20 mouse cellular contexts compared by ENCODE assay signal in the genomic region with DNA sequence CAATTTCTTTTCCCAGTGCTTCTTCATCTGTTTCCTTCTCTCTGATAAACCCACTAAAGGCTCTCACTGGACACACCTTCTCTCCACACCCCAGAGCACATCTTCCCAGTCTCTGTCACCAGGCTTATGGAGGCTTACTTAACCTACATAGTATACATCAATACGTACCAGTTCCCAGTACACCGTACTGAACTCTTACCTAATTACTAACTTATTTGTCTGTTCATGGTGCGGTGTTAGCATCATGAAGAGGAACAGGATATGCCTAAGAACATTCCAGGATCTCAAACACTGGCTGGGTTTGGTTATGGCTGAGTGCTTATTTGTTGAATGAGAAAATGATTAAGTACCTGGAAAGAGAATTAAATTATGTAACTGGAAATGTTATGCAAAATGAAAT. TPM values are rescaled to one million over a fixed set of nuclear protein-coding genes. Genes with fewer than 3 reads are reported as not detected.
A peak's percentile ranks its signal among the peaks of the same experiment; 100 is the strongest.
DNase-seq lines count a peak whose midpoint lies in the region; ATAC-seq and TF ChIP-seq lines count a peak whose summit lies in the region.
"Had no signal": no experiment of that assay in that cellular context is flagged by ENCODE, and none has a peak within 500 bp of the region (broad histone marks: within the 10 kb centered on the region; RNA-seq: fewer than 3 reads in every experiment).

No protein-coding gene starts in this region.

- no peak for TF ChIP-seq POLR2A in kidney, adult 2 months (IDR thresholded peaks at IDR 0.05; ENCODE audit: low read depth, low read length)

- H3K9me3 ChIP-seq in kidney, embryonic 15.5 days (replicated peaks): no peaks in the 10 kb centered on the region
- H3K9me3 ChIP-seq in kidney, embryonic 16.5 days (ENCODE audit: low read length): peaks cover 2% of the 10 kb centered on the region; the same call in 1 of the 2 replicates
- H3K9me3 ChIP-seq: G1E had no signal

- WGBS in kidney, embryonic 15.5 days: 80% methylated on average over 3 of the region's 3 CpGs
- 74% methylated on average over 3 of the region's 3 CpGs for WGBS in kidney, embryonic 16.5 days
- WGBS in kidney, adult 2 months: 52% methylated on average over 3 of the region's 3 CpGs

- no peak for DNase-seq in kidney, postnatal 10 days
- no peak for DNase-seq in kidney, adult 2 months
- DNase-seq: adrenal gland, adult 2 months; adrenal gland, adult 8-10 months; adrenal gland, postnatal 10 days; adrenal gland, postnatal 14 days; adrenal gland, postnatal 25 days; adrenal gland, postnatal 36 days; B cell, adult 2 months; cerebellum, adult 11 months; cerebellum, adult 11-12 months; cerebellum, adult 18-20 months had no signal

- no peak overlapping the region for H3K27ac ChIP-seq in kidney, embryonic 15.5 days
- no peak overlapping the region for H3K27ac ChIP-seq in kidney, embryonic 16.5 days (ENCODE audit: low read length)
- no peak overlapping the region for H3K27ac ChIP-seq in kidney, adult 2 months (ENCODE audit: insufficient read depth, low read depth, low read length)

- no peak overlapping the region for H3K4me3 ChIP-seq in kidney, embryonic 15.5 days (replicated peaks)
- H3K4me3 ChIP-seq in kidney, embryonic 16.5 days (ENCODE audit: low read length): no peak overlapping the region
- H3K4me3 ChIP-seq in kidney, adult 2 months (ENCODE audit: insufficient read depth, low read depth, low read length): no peak overlapping the region

- TF ChIP-seq CTCF in kidney, adult 2 months (conservative IDR thresholded peaks at IDR 0.05; ENCODE audit: insufficient read depth, insufficient read length, low read depth, low read length): no peak

- no peaks in the 10 kb centered on the region for H3K36me3 ChIP-seq in kidney, embryonic 15.5 days
- no peaks in the 10 kb centered on the region for H3K36me3 ChIP-seq in kidney, embryonic 16.5 days (ENCODE audit: insufficient read depth, low read length)
- no peaks in the 10 kb centered on the region for H3K36me3 ChIP-seq in kidney, adult 2 months (ENCODE audit: control insufficient read depth, insufficient read depth, low read length)
- H3K36me3 ChIP-seq: G1E had no signal

- no peak overlapping the region for H3K4me2 ChIP-seq in kidney, embryonic 15.5 days
- H3K4me2 ChIP-seq in kidney, embryonic 16.5 days (replicated peaks; ENCODE audit: low read depth, low read length): no peak overlapping the region

- no peaks in the 10 kb centered on the region for H3K4me1 ChIP-seq in kidney, embryonic 15.5 days
- 0 out of 2 replicates have a peak, but pooled peaks cover 4% of the 10 kb centered on the region for H3K4me1 ChIP-seq in kidney, embryonic 16.5 days (ENCODE audit: insufficient read depth, low read length)
- no peaks in the 10 kb centered on the region for H3K4me1 ChIP-seq in kidney, adult 2 months (ENCODE audit: control insufficient read depth, insufficient read depth, low read length)

- ATAC-seq in kidney, embryonic 15.5 days (replicated peaks; ENCODE audit: low FRiP score): peak; percentile 60; the same call in 1 of the 2 replicates
- peak; percentile 51; the same call in 1 of the 2 replicates for ATAC-seq in kidney, embryonic 16.5 days (ENCODE audit: low FRiP score, low TSS enrichment)
- ATAC-seq: activated CD4-positive, CD25-positive, alpha-beta regulatory T cell, adult 4 months; CD4-positive, CD25-positive, alpha-beta regulatory T cell, adult 4 months; Patski had no signal

- H3K27me3 ChIP-seq in kidney, embryonic 15.5 days: no peaks in the 10 kb centered on the region
- H3K27me3 ChIP-seq in kidney, embryonic 16.5 days (ENCODE audit: insufficient read depth, low read length): no peaks in the 10 kb centered on the region
- H3K27me3 ChIP-seq in kidney, adult 2 months (replicated peaks; ENCODE audit: control insufficient read depth, insufficient read depth, low read length): no peaks in the 10 kb centered on the region
- H3K27me3 ChIP-seq: Patski had no signal

- no peak overlapping the region for H3K9ac ChIP-seq in kidney, embryonic 15.5 days
- H3K9ac ChIP-seq in kidney, embryonic 16.5 days (replicated peaks; ENCODE audit: low read length): no peak overlapping the region

RNA-seq across cellular contexts. Expression of a gene that starts 3.4 kb away (rescaled TPM):
- polyA plus RNA-seq in kidney, embryonic 15.5 days (2015; fragmentation: Nextera tagmentation; extraction: Ambion mirVana): 0.04 TPM in 1 of 2 replicates, not detected in the other
- polyA plus RNA-seq in kidney, embryonic 16.5 days (2015; fragmentation: Nextera tagmentation; extraction: Ambion mirVana): 0.04 and 0.12 TPM in 2 replicates
- not detected in 2 replicates for polyA plus RNA-seq in kidney, adult 2 months (2012; rRNA removed)
- polyA plus RNA-seq: activated CD4-positive, CD25-positive, alpha-beta regulatory T cell, adult 4 months; adrenal gland, adult 2 months; brain, embryonic 14.5 days; C2C12; CD4-positive, CD25-positive, alpha-beta regulatory T cell, adult 4 months; G1E; Patski had no signal

RNA-seq across cellular contexts. Expression of a gene that starts 14.9 kb away (rescaled TPM):
- 0.13 and 0.33 TPM in 2 replicates for polyA plus RNA-seq in kidney, embryonic 15.5 days (2015; fragmentation: Nextera tagmentation; extraction: Ambion mirVana)
- 0.10 TPM in 1 of 2 replicates, not detected in the other for polyA plus RNA-seq in kidney, embryonic 16.5 days (2015; fragmentation: Nextera tagmentation; extraction: Ambion mirVana)
- polyA plus RNA-seq in kidney, adult 2 months (2012; rRNA removed): not detected in 2 replicates
- polyA plus RNA-seq: activated CD4-positive, CD25-positive, alpha-beta regulatory T cell, adult 4 months; adrenal gland, adult 2 months; C2C12; CD4-positive, CD25-positive, alpha-beta regulatory T cell, adult 4 months; G1E had no signal

RNA-seq across cellular contexts. Expression of a gene that starts 24.9 kb away (rescaled TPM):
- not detected in 2 replicates for polyA plus RNA-seq in kidney, embryonic 15.5 days (2015; fragmentation: Nextera tagmentation; extraction: Ambion mirVana)
- polyA plus RNA-seq in kidney, embryonic 16.5 days (2015; fragmentation: Nextera tagmentation; extraction: Ambion mirVana): not detected in 2 replicates
- polyA plus RNA-seq in kidney, adult 2 months (2012; rRNA removed): not detected in 2 replicates
- polyA plus RNA-seq: activated CD4-positive, CD25-positive, alpha-beta regulatory T cell, adult 4 months; adrenal gland, adult 2 months; brain, embryonic 14.5 days; C2C12; CD4-positive, CD25-positive, alpha-beta regulatory T cell, adult 4 months; G1E; Patski had no signal

RNA-seq across cellular contexts. Expression of a gene that starts 25.7 kb away (rescaled TPM):
- not detected in 2 replicates for polyA plus RNA-seq in kidney, embryonic 15.5 days (2015; fragmentation: Nextera tagmentation; extraction: Ambion mirVana)
- polyA plus RNA-seq in kidney, embryonic 16.5 days (2015; fragmentation: Nextera tagmentation; extraction: Ambion mirVana): 0.05 TPM in 1 of 2 replicates, not detected in the other
- not detected in 2 replicates for polyA plus RNA-seq in kidney, adult 2 months (2012; rRNA removed)
- polyA plus RNA-seq: adrenal gland, adult 2 months; brain, embryonic 14.5 days; C2C12; CD4-positive, CD25-positive, alpha-beta regulatory T cell, adult 4 months; G1E; Patski had no signal

RNA-seq across cellular contexts. Expression of a gene that starts 39.3 kb away (rescaled TPM):
- not detected in 2 replicates for polyA plus RNA-seq in kidney, embryonic 15.5 days (2015; fragmentation: Nextera tagmentation; extraction: Ambion mirVana)
- polyA plus RNA-seq in kidney, embryonic 16.5 days (2015; fragmentation: Nextera tagmentation; extraction: Ambion mirVana): not detected in 2 replicates
- polyA plus RNA-seq in kidney, adult 2 months (2012; rRNA removed): not detected in 2 replicates
- polyA plus RNA-seq: activated CD4-positive, CD25-positive, alpha-beta regulatory T cell, adult 4 months; adrenal gland, adult 2 months; brain, embryonic 14.5 days; C2C12; CD4-positive, CD25-positive, alpha-beta regulatory T cell, adult 4 months; G1E had no signal
